In the genomic region with DNA sequence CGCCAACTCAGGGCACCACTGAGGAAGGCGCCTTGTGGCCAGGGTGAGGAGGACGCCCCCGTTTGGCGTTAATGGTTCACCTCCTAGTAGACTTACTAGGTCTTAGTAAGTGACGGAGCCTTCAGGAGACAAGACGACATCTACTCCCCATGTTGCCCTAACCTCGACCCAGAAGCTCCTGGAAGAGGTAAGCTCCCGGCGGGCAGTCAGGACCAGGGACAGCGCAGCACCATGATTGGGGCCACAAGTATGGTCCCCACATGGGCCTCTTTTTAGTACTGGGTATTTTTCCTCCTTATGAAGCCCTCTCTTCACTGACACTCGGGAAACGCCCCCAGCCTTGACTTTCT, we compare ENCODE assay signal across 9 mouse cellular contexts. TPM values are rescaled to one million over a fixed set of nuclear protein-coding genes. Genes with fewer than 3 reads are reported as not detected.
DNase-seq lines count a peak whose midpoint lies in the region; ATAC-seq and TF ChIP-seq lines count a peak whose summit lies in the region.
"Had no signal": no experiment of that assay in that cellular context is flagged by ENCODE, and none has a peak within 500 bp of the region (broad histone marks: within the 10 kb centered on the region; RNA-seq: fewer than 3 reads in every experiment).

No protein-coding gene starts in this region.

- peaks cover 58% of the 10 kb centered on the region for H3K27me3 ChIP-seq in liver, embryonic 11.5 days (replicated peaks; ENCODE audit: control insufficient read depth, insufficient read depth, low read length)
- no peaks in the 10 kb centered on the region for H3K27me3 ChIP-seq in neural tube, embryonic 15.5 days (replicated peaks)
- H3K27me3 ChIP-seq: Patski had no signal

- peaks cover 14% of the 10 kb centered on the region; the same call in 1 of the 2 replicates for H3K4me1 ChIP-seq in liver, embryonic 11.5 days (replicated peaks; ENCODE audit: control insufficient read depth, insufficient read depth, low read length)
- H3K4me1 ChIP-seq in neural tube, embryonic 15.5 days, result peaks cover 47% of the 10 kb centered on the region

- H3K36me3 ChIP-seq in liver, embryonic 11.5 days (ENCODE audit: control insufficient read depth, insufficient read depth, low read length), result no peaks in the 10 kb centered on the region
- H3K36me3 ChIP-seq in neural tube, embryonic 15.5 days, result peaks cover 13% of the 10 kb centered on the region

- peak overlapping the region; percentile 99 for H3K4me2 ChIP-seq in liver, embryonic 11.5 days
- H3K4me2 ChIP-seq in neural tube, embryonic 15.5 days, result peak overlapping the region; percentile 67

- peak overlapping the region; percentile 79; the same call in 1 of the 2 replicates for H3K27ac ChIP-seq in gastrocnemius, adult 2 months
- no peak overlapping the region for H3K27ac ChIP-seq in liver, embryonic 11.5 days (ENCODE audit: low read depth, low read length)
- H3K27ac ChIP-seq in neural tube, embryonic 15.5 days (replicated peaks), result peak overlapping the region; percentile 88

- no peak overlapping the region for H3K9ac ChIP-seq in liver, embryonic 11.5 days (ENCODE audit: low read depth, low read length)
- peak overlapping the region; percentile 53 for H3K9ac ChIP-seq in neural tube, embryonic 15.5 days (replicated peaks)

- no peaks in the 10 kb centered on the region for H3K9me3 ChIP-seq in liver, embryonic 11.5 days (ENCODE audit: control insufficient read depth, low read length)
- H3K9me3 ChIP-seq in neural tube, embryonic 15.5 days (replicated peaks), result no peaks in the 10 kb centered on the region

- ATAC-seq in liver, embryonic 11.5 days (replicated peaks; ENCODE audit: low FRiP score), result no peak; the same call in 1 of the 2 replicates
- ATAC-seq in neural tube, embryonic 15.5 days (ENCODE audit: low FRiP score), result no peak
- ATAC-seq: Patski had no signal

- peak overlapping the region; percentile 90 for H3K4me3 ChIP-seq in gastrocnemius, adult 2 months
- peak overlapping the region; percentile 70 for H3K4me3 ChIP-seq in liver, embryonic 11.5 days (ENCODE audit: low read depth, low read length)
- H3K4me3 ChIP-seq in neural tube, embryonic 15.5 days (replicated peaks), result peak overlapping the region; percentile 57

- intact Hi-C loops in gastrocnemius, adult 2 months (cut with DNase I), result no loop called here
- intact Hi-C loops in heart, postnatal 10 days (cut with DNase I), result no loop called here
- intact Hi-C loops in gastrocnemius, postnatal 14 days (cut with DNase I; ENCODE audit: low total_unique reads), result no loop called here

- no peak for DNase-seq in gastrocnemius, adult 2 months
- no peak for DNase-seq in gastrocnemius, adult 8-10 months (ENCODE audit: low spot score in 2 of 2)
- peak; percentile 74 for DNase-seq in ZHBTc4 (ENCODE audit: low read depth, low spot score)
- DNase-seq in heart, postnatal 10 days, result peak; percentile 25 to 52
- peak; percentile 66 for DNase-seq in liver, embryonic 11.5 days (ENCODE audit: low spot score)
- no peak for DNase-seq in gastrocnemius, postnatal 14 days
- DNase-seq in cerebellum, postnatal 36 days, result no peak

- TF ChIP-seq CTCF in gastrocnemius, adult 2 months (IDR thresholded peaks at IDR 0.05), result no peak

- 5% methylated on average over 13 of the region's 13 CpGs for WGBS in liver, embryonic 11.5 days
- 1% methylated on average over 13 of the region's 13 CpGs for WGBS in neural tube, embryonic 15.5 days

RNA-seq across cellular contexts. Expression of gene Mapk11, which starts 0.6 kb away (rescaled TPM):
- 1 to 10 TPM; 1.0 to 1.1 TPM for total RNA-seq in gastrocnemius, adult 2 months (2021)
- total RNA-seq in gastrocnemius, adult 8-10 months (2022), result 1 to 10 TPM in 2 of 4 experiments, under 1 TPM in 2; 0.70 to 1.3 (median 0.97) TPM
- 1 to 10 TPM; 4.1 to 4.8 TPM for total RNA-seq in heart, postnatal 10 days (2021)
- 3.3 and 4.4 TPM in 2 replicates for polyA plus RNA-seq in liver, embryonic 11.5 days (2014; fragmentation: Nextera tagmentation; extraction: Ambion mirVana)
- polyA plus RNA-seq in neural tube, embryonic 15.5 days (2015; fragmentation: Nextera tagmentation; extraction: Ambion mirVana), result 22.5 and 27.5 TPM in 2 replicates
- 1 to 10 TPM; 1.7 TPM for total RNA-seq in gastrocnemius, postnatal 14 days (2021)

RNA-seq across cellular contexts. Expression of gene Mapk12, which starts 9.5 kb away (rescaled TPM):
- 100 to 1,000 TPM; 128 TPM for total RNA-seq in gastrocnemius, adult 2 months (2021)
- 100 to 1,000 TPM; 123 to 153 (median 139) TPM for total RNA-seq in gastrocnemius, adult 8-10 months (2022)
- total RNA-seq in heart, postnatal 10 days (2021), result 10 to 100 TPM; 23.8 to 24.8 TPM
- polyA plus RNA-seq in liver, embryonic 11.5 days (2014; fragmentation: Nextera tagmentation; extraction: Ambion mirVana), result 3.8 and 4.8 TPM in 2 replicates
- polyA plus RNA-seq in neural tube, embryonic 15.5 days (2015; fragmentation: Nextera tagmentation; extraction: Ambion mirVana), result 4.8 and 5.2 TPM in 2 replicates
- 100 to 1,000 TPM in 1 of 2 experiments, 10 to 100 TPM in 1; 91.5 to 104 TPM for total RNA-seq in gastrocnemius, postnatal 14 days (2021)

RNA-seq across cellular contexts. Expression of gene Hdac10, which starts 21.5 kb away (rescaled TPM):
- 1 to 10 TPM; 5.9 to 6.4 TPM for total RNA-seq in gastrocnemius, adult 2 months (2021)
- total RNA-seq in gastrocnemius, adult 8-10 months (2022), result 1 to 10 TPM; 5.4 to 8.2 (median 7.2) TPM
- 1 to 10 TPM; 8.3 to 9.1 TPM for total RNA-seq in heart, postnatal 10 days (2021)
- polyA plus RNA-seq in liver, embryonic 11.5 days (2014; fragmentation: Nextera tagmentation; extraction: Ambion mirVana), result 21.1 and 22.7 TPM in 2 replicates
- polyA plus RNA-seq in neural tube, embryonic 15.5 days (2015; fragmentation: Nextera tagmentation; extraction: Ambion mirVana), result 25.1 and 31.9 TPM in 2 replicates
- total RNA-seq in gastrocnemius, postnatal 14 days (2021), result 1 to 10 TPM; 5.6 to 6.2 TPM

RNA-seq across cellular contexts. Expression of gene Tubgcp6, which starts 27.1 kb away (rescaled TPM):
- 1 to 10 TPM; 6.8 to 8.4 TPM for total RNA-seq in gastrocnemius, adult 2 months (2021)
- total RNA-seq in gastrocnemius, adult 8-10 months (2022), result 1 to 10 TPM; 7.4 to 7.9 (median 7.6) TPM
- total RNA-seq in heart, postnatal 10 days (2021), result 10 to 100 TPM; 13.7 to 13.9 TPM
- 18.4 and 21.8 TPM in 2 replicates for polyA plus RNA-seq in liver, embryonic 11.5 days (2014; fragmentation: Nextera tagmentation; extraction: Ambion mirVana)
- polyA plus RNA-seq in neural tube, embryonic 15.5 days (2015; fragmentation: Nextera tagmentation; extraction: Ambion mirVana), result 14.4 and 14.8 TPM in 2 replicates
- total RNA-seq in gastrocnemius, postnatal 14 days (2021), result 1 to 10 TPM; 7.2 to 7.3 TPM

RNA-seq across cellular contexts. Expression of gene Plxnb2, which starts 30.6 kb away (rescaled TPM):
- total RNA-seq in gastrocnemius, adult 2 months (2021), result 1 to 10 TPM; 8.3 to 8.7 TPM
- total RNA-seq in gastrocnemius, adult 8-10 months (2022), result 1 to 10 TPM; 4.5 to 6.3 (median 5.3) TPM
- total RNA-seq in heart, postnatal 10 days (2021), result 100 to 1,000 TPM; 115 to 145 TPM
- polyA plus RNA-seq in liver, embryonic 11.5 days (2014; fragmentation: Nextera tagmentation; extraction: Ambion mirVana), result 70.5 and 78.3 TPM in 2 replicates
- polyA plus RNA-seq in neural tube, embryonic 15.5 days (2015; fragmentation: Nextera tagmentation; extraction: Ambion mirVana), result 69.4 and 72.3 TPM in 2 replicates
- total RNA-seq in gastrocnemius, postnatal 14 days (2021), result 10 to 100 TPM; 20.9 to 23.8 TPM

Comparison
In these comparisons a context has a peak if more than half of its experiments do, and no peak if none do; other contexts are left out.
1. DNase-seq: peak in ZHBTc4 (single experiment), heart, postnatal 10 days (2 of 2) and liver, embryonic 11.5 days (single experiment); none in gastrocnemius, adult 2 months (single experiment), gastrocnemius, adult 8-10 months (0 of 2), gastrocnemius, postnatal 14 days (single experiment) and cerebellum, postnatal 36 days (0 of 2).
2. Peak in every context shown above with its lines, with median percentiles within 50 percentile points of each other: H3K4me3 ChIP-seq.